Mouse (Mus musculus) heart, embryonic 11.5 days (tissue): Measurements from ENCODE around the gene Thbs4. TPM values are rescaled to one million over a fixed set of nuclear protein-coding genes. Genes with fewer than 3 reads are reported as not detected.

Source experiments
- ATAC-seq: fragments of 200-750 bp; cut with Nextera tagmentation; replicated peaks from 2 replicates; pipeline ENCODE4 v1.8.0; 2017; ENCODE audit warnings: moderate library complexity; ENCODE audit not compliant: insufficient number of reproducible peaks, low FRiP score, low TSS enrichment
- H3K27ac ChIP-seq: fragments of 300-500 bp; sonication (generic); 2 replicates; pipeline ENCODE4 v1.5.1; 2014; ENCODE audit warnings: mild to moderate bottlenecking, low read depth, low read length
- H3K27me3 ChIP-seq: fragments of 300-500 bp; sonication (generic); 2 replicates; pipeline ENCODE4 v1.6.1; 2014; ENCODE audit warnings: mild to moderate bottlenecking, low read length, mixed read lengths; ENCODE audit not compliant: control insufficient read depth, insufficient read depth
- H3K36me3 ChIP-seq: fragments of 300-500 bp; sonication (generic); 2 replicates; pipeline ENCODE4 v1.6.1; 2014; ENCODE audit warnings: mild to moderate bottlenecking, low read length, moderate library complexity, mixed read lengths; ENCODE audit not compliant: control insufficient read depth, insufficient read depth
- H3K4me1 ChIP-seq: fragments of 300-500 bp; sonication (generic); 2 replicates; pipeline ENCODE4 v1.6.1; 2014; ENCODE audit warnings: low read length; ENCODE audit not compliant: control insufficient read depth, insufficient read depth
- H3K4me2 ChIP-seq: fragments of 300-500 bp; sonication (generic); 2 replicates; pipeline ENCODE4 v1.6.1; 2014; ENCODE audit warnings: mild to moderate bottlenecking, moderate library complexity
- H3K4me3 ChIP-seq: fragments of 300-500 bp; sonication (generic); 2 replicates; pipeline ENCODE4 v1.5.1; 2014; ENCODE audit warnings: low read depth, low read length
- H3K9ac ChIP-seq: fragments of 300-500 bp; sonication (generic); 2 replicates; pipeline ENCODE4 v1.6.1; 2014; ENCODE audit warnings: mild to moderate bottlenecking, low read depth, low read length, moderate library complexity
- H3K9me3 ChIP-seq: fragments of 300-500 bp; sonication (generic); replicated peaks from 2 replicates; pipeline ENCODE4 v1.6.1; 2016; ENCODE audit warnings: low read length; ENCODE audit not compliant: control insufficient read depth
- WGBS: fragments of 180-500 bp; shearing (Covaris S2); extraction: QIAGEN DNeasy Blood & Tissue Kit; methylation state at CpG from one replicate; pipeline ENCODE4 v1.1.7; 2014; ENCODE audit not compliant: insufficient replicate concordance; 5-methylcytosine and 5-hydroxymethylcytosine counted together
- polyA plus RNA-seq: library from polyadenylated mRNA; unstranded; fragments of >200 nt; fragmentation: Nextera tagmentation; extraction: Ambion mirVana; gene quantifications from 2 replicates; pipeline ENCODE4 v1.2.1, GENCODE M21; 2014

Thbs4 gene
- polyA plus RNA-seq, 1 experiment from 2014 or later = 39.4 TPM

GRCm38 (mm10) chr13:92798830-92799229 lies 4.2 kb upstream of the Thbs4 start:
- Histone ChIP-seq H3K9ac (no peak overlapping the region), H3K4me3 (no peak overlapping the region), H3K27ac (no peak overlapping the region), H3K9me3 (no peaks in the 10 kb centered on the region), H3K36me3 (no peaks in the 10 kb centered on the region), H3K27me3 (peaks cover 8% of the 10 kb centered on the region), H3K4me1 (no peaks in the 10 kb centered on the region), H3K4me2 (no peak overlapping the region)
- no peak for ATAC-seq
- WGBS = 73% methylated on average over 2 of the region's 2 CpGs

- no peaks in the 10 kb centered on the region for H3K9me3 ChIP-seq
- 0 out of 2 replicates have a peak overlapping the region, but pooled peaks have one; percentile 4 for H3K9ac ChIP-seq
- 52% methylated on average over 8 of the region's 8 CpGs for WGBS
- H3K4me1 ChIP-seq = no peaks in the 10 kb centered on the region
- H3K4me2 ChIP-seq = peak overlapping the region; percentile 61
- ATAC-seq = no peak
- no peak overlapping the region for H3K27ac ChIP-seq
- H3K27me3 ChIP-seq = peaks cover 11% of the 10 kb centered on the region
- H3K4me3 ChIP-seq = peak overlapping the region; percentile 38; the same call in 1 of the 2 replicates
- H3K36me3 ChIP-seq = no peaks in the 10 kb centered on the region
Measured at GRCm38 (mm10) chr13:92793636-92794035, 982 bp downstream of the Thbs4 start.

GRCm38 (mm10) chr13:92791474-92791873 lies 3.1 kb downstream of the Thbs4 start:
- Histone ChIP-seq H3K27me3 (peaks cover 11% of the 10 kb centered on the region), H3K4me2 (0 out of 2 replicates have a peak overlapping the region, but pooled peaks have one; percentile 9), H3K9ac (no peak overlapping the region), H3K4me3 (no peak overlapping the region), H3K27ac (no peak overlapping the region), H3K4me1 (no peaks in the 10 kb centered on the region), H3K9me3 (no peaks in the 10 kb centered on the region), H3K36me3 (no peaks in the 10 kb centered on the region)
- no peak for ATAC-seq
- 37% methylated on average over 7 of the region's 7 CpGs for WGBS

GRCm38 (mm10) chr13:92784311-92784710 lies 10.3 kb downstream of the Thbs4 start:
- H3K9ac ChIP-seq = no peak overlapping the region
- H3K4me2 ChIP-seq = no peak overlapping the region
- no peaks in the 10 kb centered on the region for H3K36me3 ChIP-seq
- H3K27me3 ChIP-seq = no peaks in the 10 kb centered on the region
- H3K9me3 ChIP-seq = no peaks in the 10 kb centered on the region
- no peaks in the 10 kb centered on the region for H3K4me1 ChIP-seq
- no peak for ATAC-seq
- WGBS = 83% methylated on average over 3 of the region's 3 CpGs
- H3K27ac ChIP-seq = no peak overlapping the region
- H3K4me3 ChIP-seq = no peak overlapping the region

GRCm38 (mm10) chr13:92783551-92783950 lies 11.1 kb downstream of the Thbs4 start:
- 82% methylated on average over 4 of the region's 4 CpGs for WGBS
- Histone ChIP-seq H3K4me1 (no peaks in the 10 kb centered on the region), H3K27me3 (no peaks in the 10 kb centered on the region), H3K9ac (no peak overlapping the region), H3K4me2 (no peak overlapping the region), H3K36me3 (no peaks in the 10 kb centered on the region), H3K9me3 (no peaks in the 10 kb centered on the region), H3K27ac (no peak overlapping the region), H3K4me3 (no peak overlapping the region)
- ATAC-seq = no peak

GRCm38 (mm10) chr13:92780927-92781326 lies 13.7 kb downstream of the Thbs4 start:
- H3K4me3 ChIP-seq = no peak overlapping the region
- H3K9me3 ChIP-seq = no peaks in the 10 kb centered on the region
- no peak for ATAC-seq
- no peak overlapping the region for H3K9ac ChIP-seq
- H3K27me3 ChIP-seq = no peaks in the 10 kb centered on the region
- H3K27ac ChIP-seq = no peak overlapping the region
- no peaks in the 10 kb centered on the region for H3K36me3 ChIP-seq
- H3K4me1 ChIP-seq = no peaks in the 10 kb centered on the region
- H3K4me2 ChIP-seq = no peak overlapping the region
- WGBS = 66% methylated on average over 8 of the region's 8 CpGs

GRCm38 (mm10) chr13:92780076-92780475 lies 14.5 kb downstream of the Thbs4 start:
- no peaks in the 10 kb centered on the region for H3K9me3 ChIP-seq
- no peak for ATAC-seq
- H3K9ac ChIP-seq = no peak overlapping the region
- H3K36me3 ChIP-seq = no peaks in the 10 kb centered on the region
- H3K27me3 ChIP-seq = no peaks in the 10 kb centered on the region
- no peak overlapping the region for H3K4me2 ChIP-seq
- 86% methylated on average over 4 of the region's 4 CpGs for WGBS
- no peak overlapping the region for H3K4me3 ChIP-seq
- H3K4me1 ChIP-seq = no peaks in the 10 kb centered on the region
- H3K27ac ChIP-seq = no peak overlapping the region

GRCm38 (mm10) chr13:92778642-92779041 lies 16.0 kb downstream of the Thbs4 start:
- Histone ChIP-seq H3K4me2 (no peak overlapping the region), H3K36me3 (no peaks in the 10 kb centered on the region), H3K4me1 (no peaks in the 10 kb centered on the region), H3K9me3 (no peaks in the 10 kb centered on the region), H3K4me3 (no peak overlapping the region), H3K9ac (no peak overlapping the region), H3K27ac (no peak overlapping the region), H3K27me3 (no peaks in the 10 kb centered on the region)
- 65% methylated on average over 7 of the region's 7 CpGs for WGBS
- ATAC-seq = no peak

GRCm38 (mm10) chr13:92775916-92776315 lies 18.7 kb downstream of the Thbs4 start:
- ATAC-seq = no peak
- no peak overlapping the region for H3K9ac ChIP-seq
- no peak overlapping the region for H3K27ac ChIP-seq
- WGBS = 82% methylated on average over 7 of the region's 7 CpGs
- H3K4me1 ChIP-seq = no peaks in the 10 kb centered on the region
- no peaks in the 10 kb centered on the region for H3K9me3 ChIP-seq
- no peaks in the 10 kb centered on the region for H3K36me3 ChIP-seq
- H3K4me3 ChIP-seq = no peak overlapping the region
- H3K27me3 ChIP-seq = no peaks in the 10 kb centered on the region
- no peak overlapping the region for H3K4me2 ChIP-seq
